Mouse (Mus musculus) heart, adult 2 months (tissue): ENCODE data around the gene Srek1ip1.

ENCODE experiments used
- CTCF ChIP-seq: fragments of 200-600 bp; IDR thresholded peaks from 2 replicates; pipeline ENCODE4 v1.8.1; 2022; ENCODE audit warnings: antibody characterized with exemption, mild to moderate bottlenecking, moderate library complexity
- EP300 ChIP-seq: fragments of 200-500 bp; IDR thresholded peaks from 2 replicates; pipeline ENCODE4 v1.6.1; 2011; ENCODE audit warnings: low read depth, low read length, control low read depth; ENCODE audit not compliant: insufficient read depth
- POLR2A ChIP-seq: fragments of 200-500 bp; IDR thresholded peaks from 2 replicates; pipeline ENCODE4 v1.6.1; 2011; ENCODE audit warnings: mild to moderate bottlenecking, low read depth, low read length, control low read depth; ENCODE audit not compliant: insufficient read depth

GRCm38 (mm10) chr13:104742866-104743265, 49.4 kb upstream of the Srek1ip1 start:
- no peak for TF ChIP-seq CTCF
- TF ChIP-seq POLR2A = no peak
- TF ChIP-seq EP300 = no peak
